Mouse (Mus musculus) skeletal muscle tissue, adult 2 months (tissue): Measurements from ENCODE around the gene Pparg.

Experiments
- DNase-seq: peaks from one replicate; pipeline ENCODE4 v3.0.0-alpha.2; 2012; ENCODE audit warnings: low read depth, low spot score

Pparg gene

DNA sequence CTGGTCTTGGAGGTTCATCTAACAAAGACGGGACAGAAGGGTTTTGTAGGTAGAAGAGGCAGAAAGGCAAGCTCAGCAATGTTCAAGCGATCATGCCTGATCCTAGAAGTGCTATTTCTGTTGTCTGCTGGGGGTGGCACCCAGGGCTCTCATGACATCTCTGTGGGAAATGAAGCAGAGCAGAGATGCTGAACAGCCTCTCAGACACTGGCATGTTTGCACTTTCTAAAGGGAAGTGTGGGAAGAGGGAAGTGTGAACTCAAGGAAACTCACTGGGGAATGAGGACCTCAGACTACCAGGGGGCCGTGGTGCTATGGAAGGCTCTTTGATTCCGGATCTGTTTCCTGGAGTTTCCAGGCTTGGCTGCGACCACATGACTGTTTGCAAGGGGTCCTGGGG is 144.2 kb downstream of the Pparg start:
- DNase-seq: no peak

DNA sequence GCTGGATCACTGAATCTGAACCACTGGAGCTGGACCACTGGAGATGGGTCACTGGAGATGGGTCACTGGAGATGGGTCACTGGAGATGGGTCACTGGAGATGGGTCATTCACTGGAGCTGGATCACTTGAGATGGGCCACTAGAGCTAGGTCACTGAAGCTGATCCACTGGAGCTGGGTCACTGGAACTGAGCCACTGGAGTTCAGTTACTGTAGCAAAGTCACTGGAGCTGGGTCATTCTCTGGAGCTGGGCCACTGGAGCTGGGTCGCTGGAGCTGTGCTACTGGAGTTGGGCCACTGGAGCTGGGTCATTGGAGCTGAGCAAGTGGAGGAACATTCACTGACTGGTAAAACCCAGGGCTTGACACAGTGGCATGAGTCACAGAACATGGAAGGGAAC is 145.7 kb downstream of the Pparg start:
- DNase-seq: no peak

DNA sequence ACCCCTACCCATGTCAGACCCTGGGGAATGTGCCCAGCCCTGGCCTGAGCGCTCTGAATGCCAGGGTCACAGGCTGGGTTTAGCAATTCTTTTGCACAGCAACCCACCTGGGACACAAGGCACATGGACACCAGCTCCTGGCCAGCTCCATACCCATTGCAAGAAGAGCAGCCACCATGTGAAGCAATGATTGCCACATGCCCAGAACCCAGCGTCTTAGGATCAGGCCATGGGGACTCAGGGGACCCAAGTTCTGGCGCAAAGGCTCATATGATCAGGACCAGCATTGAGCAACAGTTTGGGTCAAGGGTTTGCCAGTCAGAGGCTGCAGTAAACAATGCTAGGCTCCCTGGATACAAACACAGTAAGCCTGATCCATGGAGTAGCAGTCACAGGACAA is 150.7 kb downstream of the Pparg start:
- peak; percentile 32 for DNase-seq

DNA sequence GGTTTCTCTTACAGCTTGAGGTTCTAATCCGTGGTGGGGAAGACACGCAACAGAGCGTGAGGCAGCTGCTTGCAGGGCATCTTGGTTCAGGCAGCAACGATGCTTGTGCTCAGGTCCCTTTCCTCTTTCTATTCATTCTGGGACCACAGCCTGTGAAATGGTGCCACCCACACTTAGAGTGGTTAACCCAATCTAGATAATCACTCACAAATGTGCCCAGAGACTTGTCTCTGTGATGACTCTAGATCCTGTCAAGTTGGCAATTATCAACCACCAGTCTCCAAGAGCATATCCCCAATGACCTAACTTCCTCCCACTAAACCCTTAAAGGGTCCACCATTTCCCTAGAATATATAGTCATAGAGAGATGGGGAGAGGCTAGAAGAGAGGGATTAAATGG is 152.5 kb downstream of the Pparg start:
- DNase-seq: no peak

DNA sequence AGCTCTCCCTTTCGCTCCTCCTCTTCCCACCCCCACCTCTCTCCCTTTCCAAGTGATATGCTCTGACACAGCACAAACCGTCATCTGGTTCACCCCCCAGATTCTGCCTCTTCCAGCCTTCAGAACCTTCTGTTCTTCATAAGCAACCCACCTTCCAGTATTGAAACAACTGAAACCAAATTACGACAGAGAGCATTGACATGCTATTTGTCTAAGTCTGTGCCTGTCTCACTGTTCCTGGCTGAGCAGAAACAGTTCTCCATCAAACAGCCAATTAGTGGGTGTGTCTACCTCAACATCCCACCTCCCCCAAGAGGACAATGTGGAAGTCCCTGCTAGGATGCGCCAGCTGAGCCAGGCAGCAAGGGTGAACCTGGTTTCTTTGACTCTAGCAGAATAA is 157.2 kb downstream of the Pparg start:
- no peak for DNase-seq

DNA sequence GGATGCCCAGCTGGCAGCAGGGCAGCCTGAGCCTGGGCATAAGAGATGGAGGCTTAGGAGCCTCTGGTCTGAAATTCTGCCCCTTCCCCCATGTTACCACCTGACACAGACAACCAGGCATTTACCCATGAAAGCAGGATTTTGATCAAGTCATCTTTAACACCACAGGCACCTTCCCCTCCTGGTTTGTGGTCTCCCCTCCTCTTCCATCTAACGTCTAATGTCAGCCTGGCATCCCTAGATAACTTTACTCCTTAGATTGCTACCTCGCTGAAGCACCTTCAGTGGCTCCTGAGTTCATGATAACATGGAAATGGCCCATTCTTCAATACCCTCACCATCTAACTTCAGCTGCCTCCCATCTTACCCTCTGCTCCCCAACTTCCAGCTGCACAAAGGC is 157.6 kb downstream of the Pparg start:
- no peak for DNase-seq

DNA sequence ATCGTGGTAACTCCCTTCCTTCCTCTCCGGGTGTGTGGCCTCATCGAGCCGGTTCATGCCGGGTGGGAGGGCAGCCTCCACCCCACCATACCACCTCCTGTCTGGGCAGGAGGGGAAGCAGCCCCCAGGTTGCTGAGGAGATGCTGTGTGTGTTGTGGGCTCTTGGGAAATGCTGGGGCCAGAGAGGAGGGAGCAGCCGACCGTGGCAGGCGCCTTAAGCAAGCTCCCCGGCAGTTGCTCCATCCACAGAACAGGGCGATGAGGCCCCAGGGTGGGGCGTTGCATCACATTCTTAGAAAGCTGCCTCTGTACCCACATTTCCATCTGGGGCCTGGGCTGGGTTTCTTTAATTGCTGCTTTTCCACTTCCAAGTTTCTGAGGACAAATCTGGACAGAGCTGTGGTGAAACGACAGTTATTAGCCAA is 158.5 kb downstream of the Pparg start:
- peak; percentile 49 for DNase-seq

DNA sequence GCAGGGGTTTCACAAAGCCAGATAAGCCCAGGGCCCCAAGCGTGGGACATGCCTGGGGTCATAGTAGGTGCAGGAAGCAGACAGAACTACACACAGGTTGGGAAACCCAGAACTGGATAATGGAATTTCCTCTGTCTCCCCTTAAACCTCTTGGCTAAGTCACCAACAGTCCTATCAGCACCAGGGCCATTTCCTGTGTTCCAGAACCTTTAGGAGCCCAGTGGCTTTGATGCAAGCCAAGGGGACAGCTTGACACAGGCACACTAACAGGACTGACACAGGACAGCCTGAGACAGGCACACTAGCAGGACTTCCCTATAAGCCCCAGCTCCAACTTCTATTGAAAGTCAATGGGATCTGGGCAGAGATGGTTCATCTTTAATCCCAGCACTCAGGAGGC is 161.2 kb downstream of the Pparg start:
- no peak for DNase-seq

DNA sequence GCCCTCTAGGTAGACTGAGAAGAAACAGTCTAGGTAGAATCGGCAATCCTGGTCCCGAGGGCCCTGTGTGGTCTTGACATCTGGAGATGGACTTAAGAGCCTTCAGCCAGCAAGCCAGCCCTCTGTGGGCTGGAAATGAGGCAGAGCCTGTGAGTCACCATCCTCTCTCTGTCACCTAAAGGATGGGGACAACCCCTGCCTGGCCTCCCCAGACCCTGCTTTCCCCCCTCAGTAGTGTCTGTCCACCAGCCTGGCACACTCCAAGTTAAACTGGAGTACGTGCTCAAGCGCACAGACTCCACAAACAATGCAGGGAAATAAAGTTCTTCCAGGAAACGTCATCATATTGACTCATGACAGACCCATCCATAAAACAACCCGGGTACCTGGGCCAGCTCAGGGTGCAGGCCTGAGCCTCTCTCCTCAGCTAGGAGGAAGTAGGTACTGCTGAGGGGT is 162.0 kb downstream of the Pparg start:
- no peak for DNase-seq

DNA sequence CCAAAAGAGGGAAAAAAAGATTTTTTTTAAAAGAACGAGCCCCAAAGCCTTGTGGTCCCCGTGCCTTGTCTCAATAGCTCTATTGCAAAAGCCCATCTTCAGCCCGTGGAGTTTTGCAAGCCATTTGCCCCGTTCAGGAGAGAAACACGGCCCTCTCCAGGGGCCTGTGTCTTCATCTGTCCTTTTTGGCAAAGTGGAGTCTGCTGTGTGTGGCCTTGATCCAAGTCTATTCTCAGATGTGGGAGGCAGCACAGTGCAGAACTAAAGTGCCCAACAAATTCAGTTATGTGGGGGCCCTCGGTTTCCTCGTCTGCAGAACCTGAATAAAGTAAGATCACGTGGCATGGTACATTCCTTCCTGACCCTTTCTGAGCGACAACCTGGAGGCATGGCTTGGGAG is 162.4 kb downstream of the Pparg start:
- peak; percentile 52 for DNase-seq

DNA sequence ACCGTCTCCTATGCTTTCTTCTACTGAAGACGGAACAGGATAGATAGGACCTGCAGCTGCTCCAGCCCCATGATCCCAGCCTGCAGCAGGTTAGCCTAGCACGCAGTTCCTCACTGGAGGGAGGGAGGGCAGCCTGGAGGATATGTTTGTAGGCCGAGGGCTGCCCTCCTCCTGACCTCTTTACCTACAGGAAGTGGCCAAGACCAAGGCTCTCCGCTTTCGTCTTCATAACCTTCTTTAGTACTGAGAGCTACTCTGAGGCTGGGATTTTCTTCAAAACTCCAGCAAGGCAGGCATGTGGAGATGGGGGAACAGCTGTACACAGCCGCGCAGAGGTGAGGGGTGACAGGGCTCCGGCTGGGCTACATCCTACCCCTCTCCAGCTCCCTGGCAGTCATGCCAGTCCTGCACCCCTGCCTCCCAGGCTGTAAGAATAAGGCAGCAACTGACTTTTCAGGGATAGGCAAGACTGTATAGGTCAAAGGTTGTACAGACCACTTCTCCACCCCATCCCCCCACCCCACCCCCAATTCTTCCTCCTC is 163.8 kb downstream of the Pparg start:
- no peak for DNase-seq

DNA sequence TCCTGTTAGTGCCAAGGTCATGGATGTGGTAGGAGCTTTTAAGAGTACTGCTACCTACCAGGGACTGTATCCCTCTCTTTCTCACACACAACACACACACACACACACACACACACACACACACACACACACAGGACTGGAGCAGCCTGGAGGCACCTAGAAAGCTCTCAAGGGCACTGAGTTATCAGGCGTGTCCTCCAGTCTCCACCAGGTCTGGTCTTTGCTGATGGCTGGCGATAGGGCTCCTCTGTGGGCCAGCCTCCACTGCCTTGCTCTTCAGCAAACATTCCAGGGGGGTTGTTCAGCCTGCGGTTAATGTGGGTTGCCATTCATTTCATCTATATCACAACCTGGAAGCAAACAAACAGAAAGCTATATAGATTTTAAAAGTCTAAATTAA is 166.7 kb downstream of the Pparg start:
- DNase-seq: no peak

DNA sequence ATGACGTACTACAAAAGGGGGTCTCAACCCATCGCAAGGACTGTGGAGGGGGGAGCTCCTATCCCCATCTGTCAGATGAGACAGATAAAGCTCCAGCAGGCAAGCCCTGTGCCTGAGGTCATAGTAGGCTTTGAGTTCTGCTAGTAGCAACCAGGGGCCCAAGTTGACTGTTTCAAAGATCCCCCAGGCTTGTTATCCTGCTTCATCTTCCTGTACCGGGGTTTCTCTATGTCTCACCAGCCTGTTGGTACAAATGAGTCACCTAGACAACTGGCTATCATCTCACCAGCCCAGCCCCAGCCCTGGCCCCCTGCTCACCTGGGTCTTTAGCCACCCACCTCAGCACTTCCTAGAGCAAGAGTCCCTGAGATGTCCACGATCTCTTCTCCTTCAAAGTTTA is 167.6 kb downstream of the Pparg start:
- no peak for DNase-seq

DNA sequence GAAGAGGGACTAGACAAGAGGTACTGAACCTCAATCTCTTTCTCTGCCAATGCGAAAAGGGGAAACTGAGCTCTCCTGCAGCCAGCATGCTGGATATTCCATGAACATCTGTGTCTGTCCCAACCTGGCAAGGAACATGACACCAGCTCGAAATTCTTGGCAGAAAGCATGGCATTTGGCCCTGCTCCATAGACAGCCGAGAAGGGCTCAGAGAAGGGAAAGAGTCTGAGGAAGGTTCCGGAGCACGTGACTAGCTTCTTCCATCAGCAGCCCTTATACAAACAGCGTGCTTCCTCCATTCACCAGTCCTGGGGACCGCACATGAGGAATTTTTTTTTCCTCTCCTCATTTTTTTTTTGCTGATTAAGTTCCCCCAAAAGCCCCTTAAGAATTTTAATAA is 173.9 kb downstream of the Pparg start:
- peak; percentile 43 for DNase-seq

DNA sequence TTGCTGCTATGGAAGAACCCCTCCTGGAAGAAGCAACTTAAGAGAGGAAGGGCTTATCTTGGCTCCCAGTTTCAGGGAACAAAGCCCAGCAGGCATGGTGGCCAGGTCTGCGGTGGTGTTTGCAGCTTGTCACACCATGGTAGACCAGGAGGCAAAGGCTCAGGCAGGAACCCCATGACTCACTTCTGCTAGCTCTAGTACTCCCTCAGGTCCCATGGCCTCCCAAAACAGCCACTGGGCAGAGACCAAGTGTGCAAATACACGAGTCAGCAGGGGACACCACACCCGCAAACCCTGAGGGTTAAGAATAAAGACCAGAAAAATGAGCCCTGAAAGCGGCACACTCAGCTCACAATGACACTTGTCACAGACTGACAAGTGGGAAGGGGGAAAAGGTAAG is 175.4 kb downstream of the Pparg start:
- DNase-seq: no peak

DNA sequence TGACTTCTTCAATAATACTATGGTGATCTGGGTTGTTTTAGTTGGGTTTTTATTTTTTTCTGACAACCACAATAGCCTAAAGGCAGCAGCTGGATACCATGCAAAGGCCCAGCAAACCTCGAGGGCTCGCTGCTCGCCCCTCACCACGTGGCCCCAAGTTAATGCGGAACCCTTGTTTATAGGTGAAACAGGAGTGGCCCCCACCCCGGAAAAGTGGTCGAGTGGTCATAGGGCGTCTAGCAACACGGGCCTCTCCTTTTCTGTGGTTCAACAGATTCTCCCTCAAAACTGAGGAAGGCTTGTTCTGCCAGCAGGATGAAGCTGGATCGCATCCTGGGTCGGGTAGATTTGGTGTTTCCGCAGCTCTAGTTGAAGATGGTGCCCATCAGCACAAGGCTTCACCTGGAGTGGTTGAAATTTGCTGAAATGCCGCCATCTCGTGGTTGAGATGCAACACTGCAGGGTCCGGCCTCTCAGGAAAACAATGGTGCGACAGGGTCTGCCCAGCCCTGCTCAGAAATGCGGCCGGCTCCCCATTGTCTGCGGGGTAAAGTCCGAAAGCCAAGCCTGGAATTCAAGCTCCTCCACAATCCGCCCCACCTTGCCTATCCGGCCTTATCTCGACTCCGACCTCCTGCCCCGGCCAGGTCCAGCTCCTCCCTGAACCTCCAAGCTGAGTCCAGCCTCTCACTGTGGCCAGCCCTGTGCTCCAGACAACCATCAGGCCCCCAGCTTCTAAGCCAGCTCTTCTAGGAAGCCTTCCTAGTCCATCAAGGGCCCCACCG is 178.1 kb downstream of the Pparg start:
- DNase-seq: peak; percentile 51
